Mouse (Mus musculus): ENCODE data around the gene Armc8. TPM values are rescaled to one million over a fixed set of nuclear protein-coding genes. Genes with fewer than 3 reads are reported as not detected.

Gene Armc8
- total RNA-seq, 1 experiment: 25.7 TPM

DNA sequence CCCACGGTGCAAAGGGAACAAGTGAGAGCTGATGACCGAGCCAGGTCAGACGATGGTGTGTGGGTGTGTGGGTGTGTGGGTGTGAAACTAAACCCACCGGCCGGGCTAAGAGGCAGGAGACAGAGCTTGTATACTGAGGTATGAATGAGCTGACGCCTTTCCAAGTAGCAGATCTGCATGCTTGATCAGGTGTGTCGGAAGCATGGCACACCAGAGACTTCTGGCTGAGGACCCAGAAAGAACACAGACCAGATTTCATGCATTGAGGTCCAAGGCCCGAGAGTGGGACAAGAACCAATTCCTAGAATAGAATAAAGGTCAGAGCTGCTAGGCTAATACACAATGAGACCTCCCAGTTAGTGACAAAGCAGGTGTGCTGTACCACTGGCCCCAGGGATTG lies 129.6 kb downstream of the Armc8 start:
- H3K4me3 ChIP-seq (ENCODE audit: insufficient read depth in 1 of 2, low read depth in 1 of 2, low read length in 2 of 2, poor library complexity in 1 of 2, severe bottlenecking in 1 of 2): no peak overlapping the region
- H3K36me3 ChIP-seq (ENCODE audit: control insufficient read depth, insufficient read depth, low read length, poor library complexity, severe bottlenecking): no peaks in the 10 kb centered on the region
- peaks cover 8 to 11% of the 10 kb centered on the region in 2 experiments; a peak in 3 of 4 replicates for H3K4me1 ChIP-seq (ENCODE audit: control insufficient read depth in 2 of 2, insufficient read depth in 2 of 2, low read length in 2 of 2, poor library complexity in 1 of 2)
- in situ Hi-C loops (cut with MboI; ENCODE audit: low sequenced_read_pairs in 2 of 2, unreplicated experiment in 2 of 2): no loop called here
- no peak for DNase-seq (ENCODE audit: low read depth, low spot score)
- H3K9ac ChIP-seq (ENCODE audit: insufficient read depth, low read depth, low read length, poor library complexity, severe bottlenecking): no peak overlapping the region
- no peaks in the 10 kb centered on the region for H3K9me3 ChIP-seq (ENCODE audit: control insufficient read depth, insufficient read depth, low read depth, low read length)
- TF ChIP-seq ZC3H11A (IDR thresholded peaks at IDR 0.05; ENCODE audit: borderline replicate concordance, low read depth, low read length) (no peak), HCFC1 (IDR thresholded peaks at IDR 0.05; ENCODE audit: borderline replicate concordance, insufficient read depth, low read length) (no peak), MAFK (IDR thresholded peaks at IDR 0.05; ENCODE audit: insufficient read depth, low read depth, low read length) (no peak), ZNF384 (IDR thresholded peaks at IDR 0.05; ENCODE audit: low read depth, low read length) (no peak), CHD2 (IDR thresholded peaks at IDR 0.05; ENCODE audit: low read depth, low read length) (no peak)
- H3K27ac ChIP-seq (ENCODE audit: insufficient read depth, low read depth, low read length, poor library complexity, severe bottlenecking): no peak overlapping the region

DNA sequence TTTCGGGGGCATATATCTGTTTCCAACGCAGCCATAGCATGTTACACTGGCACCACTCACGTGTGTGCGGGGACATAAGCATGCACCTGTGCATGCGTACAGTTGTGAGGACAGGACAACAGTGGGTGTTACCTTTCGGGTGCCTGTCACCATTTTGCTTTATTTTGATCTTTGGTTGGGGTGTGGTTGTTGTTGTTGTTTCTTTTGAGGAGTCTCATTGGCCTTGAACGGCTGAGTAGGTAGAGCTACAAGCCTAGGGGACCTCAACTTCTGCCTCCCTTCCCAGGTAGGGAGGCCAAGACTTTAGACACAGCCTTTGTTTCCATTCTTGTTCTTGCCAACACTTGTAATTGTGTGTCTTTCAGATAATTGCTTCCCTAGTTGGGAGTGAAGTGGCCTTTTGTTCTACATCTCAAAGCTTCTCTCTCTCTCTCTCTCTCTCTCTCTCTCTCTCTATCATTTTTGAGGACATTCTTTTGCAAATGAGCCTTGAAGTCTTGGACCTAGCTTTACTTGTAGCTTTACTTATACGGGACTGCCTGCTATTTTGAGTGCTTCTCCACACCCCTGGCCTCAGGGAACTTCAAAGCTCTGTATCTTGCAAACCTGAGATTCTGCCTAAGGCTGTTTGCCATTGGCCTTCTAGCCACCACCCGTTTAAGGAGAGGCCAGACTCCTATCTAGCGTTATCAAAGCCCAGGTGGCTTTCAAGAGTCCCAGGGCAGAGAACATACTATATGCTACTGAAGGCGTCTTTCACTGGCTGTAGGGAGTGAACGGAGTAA lies 130.7 kb downstream of the Armc8 start:
- in situ Hi-C loops (cut with MboI; ENCODE audit: low sequenced_read_pairs in 2 of 2, unreplicated experiment in 2 of 2): no loop called here
- no peak for DNase-seq (ENCODE audit: low read depth, low spot score)
- H3K4me1 ChIP-seq (ENCODE audit: control insufficient read depth in 2 of 2, insufficient read depth in 2 of 2, low read length in 2 of 2, poor library complexity in 1 of 2): peaks cover 8 to 11% of the 10 kb centered on the region in 2 experiments; a peak in 2 of 4 replicates
- no peaks in the 10 kb centered on the region for H3K36me3 ChIP-seq (ENCODE audit: control insufficient read depth, insufficient read depth, low read length, poor library complexity, severe bottlenecking)
- H3K4me3 ChIP-seq (ENCODE audit: insufficient read depth in 1 of 2, low read depth in 1 of 2, low read length in 2 of 2, poor library complexity in 1 of 2, severe bottlenecking in 1 of 2): no peak overlapping the region
- H3K9ac ChIP-seq (ENCODE audit: insufficient read depth, low read depth, low read length, poor library complexity, severe bottlenecking): no peak overlapping the region
- TF ChIP-seq MAFK (IDR thresholded peaks at IDR 0.05; ENCODE audit: insufficient read depth, low read depth, low read length): no peak
- no peak overlapping the region for H3K27ac ChIP-seq (ENCODE audit: insufficient read depth, low read depth, low read length, poor library complexity, severe bottlenecking)
- no peaks in the 10 kb centered on the region for H3K9me3 ChIP-seq (ENCODE audit: control insufficient read depth, insufficient read depth, low read depth, low read length)

- DNase-seq (ENCODE audit: low read depth, low spot score): no peak
- TF ChIP-seq CHD2 (IDR thresholded peaks at IDR 0.05; ENCODE audit: low read depth, low read length) (no peak), ZNF384 (IDR thresholded peaks at IDR 0.05; ENCODE audit: low read depth, low read length) (no peak), MAFK (IDR thresholded peaks at IDR 0.05; ENCODE audit: insufficient read depth, low read depth, low read length) (no peak), HCFC1 (IDR thresholded peaks at IDR 0.05; ENCODE audit: borderline replicate concordance, insufficient read depth, low read length) (no peak), ZC3H11A (IDR thresholded peaks at IDR 0.05; ENCODE audit: borderline replicate concordance, low read depth, low read length) (no peak)
- H3K9ac ChIP-seq (ENCODE audit: insufficient read depth, low read depth, low read length, poor library complexity, severe bottlenecking): peak within 1 kb of the TSS; percentile 74
- H3K4me1 ChIP-seq (ENCODE audit: control insufficient read depth in 2 of 2, insufficient read depth in 2 of 2, low read length in 2 of 2, poor library complexity in 1 of 2): peaks cover 8 to 11% of the 10 kb centered on the region in 2 experiments; a peak in 2 of 4 replicates
- H3K27ac ChIP-seq (ENCODE audit: insufficient read depth, low read depth, low read length, poor library complexity, severe bottlenecking): no peak within 1 kb of the TSS
- no peaks in the 10 kb centered on the region for H3K36me3 ChIP-seq (ENCODE audit: control insufficient read depth, insufficient read depth, low read length, poor library complexity, severe bottlenecking)
- H3K9me3 ChIP-seq (ENCODE audit: control insufficient read depth, insufficient read depth, low read depth, low read length): no peaks in the 10 kb centered on the region
- H3K4me3 ChIP-seq (ENCODE audit: insufficient read depth in 1 of 2, low read depth in 1 of 2, low read length in 2 of 2, poor library complexity in 1 of 2, severe bottlenecking in 1 of 2): peak within 1 kb of the TSS; percentile 64 to 89
- in situ Hi-C loops (cut with MboI; ENCODE audit: low sequenced_read_pairs in 2 of 2, unreplicated experiment in 2 of 2): no loop called here
These were observed 131.5 kb downstream of the Armc8 start, which contains the start of gene Mras for GRCm38 (mm10) chr9:99437031-99437764. Gene Mras, minus strand, starts transcription at chr9:99437381.

- Histone ChIP-seq H3K36me3 (ENCODE audit: control insufficient read depth, insufficient read depth, low read length, poor library complexity, severe bottlenecking) (no peaks in the 10 kb centered on the region), H3K4me1 (ENCODE audit: control insufficient read depth in 2 of 2, insufficient read depth in 2 of 2, low read length in 2 of 2, poor library complexity in 1 of 2) (peaks cover 8 to 11% of the 10 kb centered on the region in 2 experiments; a peak in 2 of 4 replicates), H3K9ac (ENCODE audit: insufficient read depth, low read depth, low read length, poor library complexity, severe bottlenecking) (peak overlapping the region; percentile 74), H3K4me3 (ENCODE audit: insufficient read depth in 1 of 2, low read depth in 1 of 2, low read length in 2 of 2, poor library complexity in 1 of 2, severe bottlenecking in 1 of 2) (peak overlapping the region; percentile 64 to 89), H3K27ac (ENCODE audit: insufficient read depth, low read depth, low read length, poor library complexity, severe bottlenecking) (no peak overlapping the region), H3K9me3 (ENCODE audit: control insufficient read depth, insufficient read depth, low read depth, low read length) (no peaks in the 10 kb centered on the region)
- in situ Hi-C loops (cut with MboI; ENCODE audit: low sequenced_read_pairs in 2 of 2, unreplicated experiment in 2 of 2): no loop called here
- DNase-seq (ENCODE audit: low read depth, low spot score): no peak
- TF ChIP-seq HCFC1 (IDR thresholded peaks at IDR 0.05; ENCODE audit: borderline replicate concordance, insufficient read depth, low read length) (no peak), ZNF384 (IDR thresholded peaks at IDR 0.05; ENCODE audit: low read depth, low read length) (no peak), ZC3H11A (IDR thresholded peaks at IDR 0.05; ENCODE audit: borderline replicate concordance, low read depth, low read length) (no peak), CHD2 (IDR thresholded peaks at IDR 0.05; ENCODE audit: low read depth, low read length) (no peak), MAFK (IDR thresholded peaks at IDR 0.05; ENCODE audit: insufficient read depth, low read depth, low read length) (no peak)
These were observed 132.3 kb downstream of the Armc8 start for GRCm38 (mm10) chr9:99436182-99437030.
